Mouse (Mus musculus): Measurements from ENCODE around the gene Dguok.

Dguok gene

GRCm38 (mm10) chr6:83435174-83435573 is 71.6 kb downstream of the Dguok start:
- DNase-seq (ENCODE audit: low spot score in 2 of 2), result no peak

GRCm38 (mm10) chr6:83433546-83433945 is 73.2 kb downstream of the Dguok start:
- no peak for DNase-seq (ENCODE audit: low spot score in 2 of 2)

DNA sequence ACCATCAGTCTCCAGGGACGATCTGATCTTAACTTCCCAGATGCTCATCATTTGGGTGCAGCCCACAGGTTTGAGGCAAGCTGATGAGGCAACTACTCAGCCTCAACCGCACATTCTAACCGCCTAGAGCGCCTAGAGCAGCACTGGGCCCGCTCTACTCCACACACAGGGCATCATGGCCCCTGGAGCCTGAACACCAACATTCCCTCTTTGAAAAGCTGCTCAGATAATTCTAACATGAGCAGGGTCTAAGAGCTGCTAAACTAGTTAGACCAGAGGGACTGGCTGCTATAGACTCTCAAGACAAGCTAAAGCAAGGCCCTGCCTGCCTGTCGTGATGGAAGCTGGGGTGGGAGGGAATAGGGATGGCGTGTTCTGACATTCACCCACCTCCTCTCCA is 73.8 kb downstream of the Dguok start:
- no peak for DNase-seq (ENCODE audit: low spot score in 2 of 2)

All from urinary bladder, postnatal 4 days (tissue).